Mouse (Mus musculus) ES-CJ7 (cell line): ENCODE results near the gene Sco1.
A peak's percentile ranks its signal among the peaks of the same experiment; 100 is the strongest.
"Not testable (repeated sequence)": the region's sequence is repeated elsewhere in the genome, so short reads cannot be mapped to it uniquely, and the experiment has no call there.

Source experiments
- DNase-seq: peaks from one replicate; pipeline ENCODE4 v3.0.0; 2011; ENCODE audit warnings: low read depth, low spot score

Gene Sco1

GRCm38 (mm10) chr11:67085489-67085888, 33.0 kb downstream of the Sco1 start:
- peak; percentile 87 for DNase-seq

DNA sequence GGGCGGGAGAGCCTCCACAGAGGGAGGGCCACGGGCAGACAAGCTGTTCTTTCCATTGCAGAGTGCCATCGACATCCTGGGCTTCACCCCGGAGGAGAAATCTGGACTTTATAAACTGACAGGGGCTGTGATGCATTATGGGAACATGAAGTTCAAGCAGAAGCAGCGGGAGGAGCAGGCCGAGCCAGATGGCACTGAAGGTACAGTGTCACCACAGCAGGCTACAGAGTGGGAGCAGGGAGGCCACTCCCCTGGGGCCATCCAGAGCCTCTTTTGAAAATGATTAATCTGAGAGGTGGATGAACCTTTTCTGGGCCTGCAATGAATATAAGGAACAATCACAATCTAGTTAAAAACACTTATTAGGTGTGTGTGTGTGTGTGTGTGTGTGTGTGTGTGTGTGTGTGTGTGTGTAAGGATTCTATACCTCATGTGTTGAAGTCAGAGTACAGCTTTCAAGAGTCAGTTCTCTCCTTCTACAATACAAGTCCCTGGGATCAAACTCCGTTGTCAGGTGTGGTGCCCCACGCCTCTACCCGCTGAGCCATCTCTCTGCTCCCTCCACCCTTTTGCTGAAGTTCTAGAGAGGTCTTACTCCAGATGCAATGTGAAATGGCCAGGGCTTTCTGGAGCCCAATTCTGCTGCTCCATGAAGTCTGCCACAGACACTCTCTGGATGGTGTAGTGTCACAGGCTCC, 34.1 kb downstream of the Sco1 start:
- DNase-seq: no peak

DNA sequence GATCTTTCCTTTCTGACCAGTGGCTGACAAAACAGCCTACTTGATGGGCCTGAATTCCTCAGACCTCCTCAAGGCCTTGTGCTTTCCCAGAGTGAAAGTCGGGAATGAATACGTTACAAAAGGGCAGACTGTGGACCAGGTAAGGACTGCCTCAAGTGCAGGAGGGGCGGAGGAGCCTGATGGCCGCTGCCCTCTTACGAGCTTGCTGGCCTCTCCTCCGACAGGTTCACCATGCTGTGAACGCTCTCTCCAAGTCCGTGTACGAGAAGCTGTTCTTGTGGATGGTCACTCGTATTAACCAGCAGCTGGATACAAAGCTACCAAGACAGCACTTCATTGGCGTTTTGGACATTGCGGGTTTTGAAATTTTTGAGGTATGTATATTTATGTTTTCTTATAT, 34.8 kb downstream of the Sco1 start:
- DNase-seq: no peak

DNA sequence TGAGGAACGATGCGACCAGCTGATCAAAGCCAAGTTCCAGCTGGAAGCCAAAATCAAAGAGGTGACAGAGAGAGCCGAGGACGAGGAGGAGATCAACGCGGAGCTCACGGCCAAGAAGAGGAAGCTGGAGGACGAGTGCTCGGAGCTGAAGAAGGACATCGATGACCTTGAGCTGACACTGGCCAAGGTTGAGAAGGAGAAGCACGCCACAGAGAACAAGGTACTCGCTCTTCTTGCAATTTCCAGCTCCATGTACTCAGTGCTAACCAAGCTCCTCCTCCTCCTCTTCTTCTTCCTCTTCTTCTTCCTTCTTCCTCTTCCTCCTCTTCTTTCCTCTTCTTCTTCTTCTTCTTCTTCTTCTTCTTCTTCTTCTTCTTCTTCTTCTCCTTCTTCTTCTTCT, 39.9 kb downstream of the Sco1 start:
- DNase-seq: not testable (repeated sequence)

DNA sequence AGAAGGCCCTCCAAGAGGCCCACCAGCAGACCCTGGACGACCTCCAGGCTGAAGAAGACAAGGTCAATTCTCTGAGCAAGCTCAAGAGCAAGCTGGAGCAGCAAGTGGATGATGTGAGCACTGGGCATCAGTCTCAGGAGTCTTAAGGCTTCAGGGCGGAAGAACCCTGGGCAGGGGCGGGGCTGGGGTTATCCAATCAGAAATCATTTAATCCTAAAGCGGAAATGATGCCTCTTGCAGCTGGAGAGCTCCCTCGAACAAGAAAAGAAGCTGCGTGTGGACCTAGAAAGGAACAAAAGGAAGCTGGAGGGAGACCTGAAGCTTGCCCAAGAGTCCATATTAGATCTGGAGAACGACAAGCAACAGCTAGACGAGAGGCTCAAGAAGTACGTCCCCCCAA, 40.7 kb downstream of the Sco1 start:
- no peak for DNase-seq

DNA sequence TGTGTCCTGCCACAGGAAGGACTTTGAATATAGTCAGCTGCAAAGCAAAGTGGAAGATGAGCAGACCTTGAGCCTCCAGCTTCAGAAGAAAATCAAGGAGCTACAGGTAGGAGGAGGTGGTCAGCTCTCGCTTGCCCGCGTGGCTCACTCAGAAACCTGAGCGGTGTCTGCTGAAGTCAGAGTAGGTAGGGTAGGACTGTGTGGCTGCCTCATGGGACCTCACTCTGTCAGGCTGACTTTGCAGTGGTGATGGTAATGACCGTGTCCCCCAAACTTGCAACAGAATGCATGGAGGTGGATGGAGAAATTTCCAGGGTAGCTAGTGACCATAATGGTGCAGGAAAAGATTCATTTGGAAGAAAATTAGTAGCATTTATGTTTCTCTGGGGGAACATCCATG, 41.2 kb downstream of the Sco1 start:
- DNase-seq: no peak

DNA sequence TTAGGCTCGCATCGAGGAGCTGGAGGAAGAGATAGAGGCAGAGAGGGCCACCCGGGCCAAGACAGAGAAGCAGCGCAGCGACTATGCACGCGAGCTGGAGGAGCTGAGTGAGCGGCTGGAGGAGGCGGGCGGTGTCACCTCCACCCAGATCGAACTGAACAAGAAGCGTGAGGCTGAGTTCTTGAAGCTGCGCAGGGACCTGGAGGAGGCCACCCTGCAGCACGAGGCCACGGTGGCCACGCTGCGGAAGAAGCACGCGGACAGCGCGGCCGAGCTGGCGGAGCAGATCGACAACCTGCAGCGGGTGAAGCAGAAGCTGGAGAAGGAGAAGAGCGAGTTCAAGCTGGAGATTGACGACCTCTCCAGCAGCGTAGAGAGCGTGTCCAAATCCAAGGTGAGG, 42.0 kb downstream of the Sco1 start:
- DNase-seq: no peak

- no peak for DNase-seq
These were observed 45.2 kb downstream of the Sco1 start for GRCm38 (mm10) chr11:67097709-67098108.

DNA sequence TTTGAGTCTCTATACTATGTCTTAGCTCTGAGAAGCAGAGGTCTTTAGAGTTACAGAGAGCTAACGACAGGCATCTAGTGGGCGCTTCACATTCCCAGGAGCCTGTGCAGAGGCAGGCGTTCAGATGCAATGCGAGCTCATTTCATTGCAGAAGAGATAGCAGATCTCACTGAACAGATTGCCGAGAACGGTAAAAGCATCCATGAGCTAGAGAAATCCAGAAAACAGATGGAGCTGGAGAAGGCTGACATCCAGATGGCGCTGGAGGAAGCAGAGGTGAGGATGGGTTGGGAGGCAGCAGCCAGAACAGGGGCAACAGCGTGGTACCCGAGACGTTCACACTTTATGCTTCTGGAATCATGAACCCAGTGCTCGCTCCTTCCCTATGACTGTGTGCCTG, 46.0 kb downstream of the Sco1 start:
- no peak for DNase-seq

DNA sequence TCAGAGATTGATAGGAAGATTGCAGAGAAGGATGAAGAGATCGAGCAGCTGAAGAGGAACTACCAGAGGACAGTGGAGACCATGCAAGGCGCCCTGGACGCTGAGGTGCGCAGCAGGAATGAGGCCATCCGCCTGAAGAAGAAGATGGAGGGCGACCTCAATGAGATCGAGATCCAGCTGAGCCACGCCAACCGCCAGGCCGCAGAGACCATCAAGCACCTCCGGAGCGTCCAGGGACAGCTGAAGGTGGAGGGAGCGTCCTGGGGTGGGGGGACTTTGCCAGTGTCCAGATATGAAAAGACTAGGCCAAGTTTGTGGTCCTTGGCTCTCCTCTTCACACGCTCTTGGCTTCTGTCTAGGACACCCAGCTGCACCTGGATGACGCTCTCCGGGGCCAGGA, 46.8 kb downstream of the Sco1 start:
- no peak for DNase-seq

- DNase-seq: peak; percentile 79
These were observed 47.7 kb downstream of the Sco1 start for GRCm38 (mm10) chr11:67100169-67100568.

GRCm38 (mm10) chr11:67101713-67102112, 49.2 kb downstream of the Sco1 start:
- peak; percentile 49 for DNase-seq

DNA sequence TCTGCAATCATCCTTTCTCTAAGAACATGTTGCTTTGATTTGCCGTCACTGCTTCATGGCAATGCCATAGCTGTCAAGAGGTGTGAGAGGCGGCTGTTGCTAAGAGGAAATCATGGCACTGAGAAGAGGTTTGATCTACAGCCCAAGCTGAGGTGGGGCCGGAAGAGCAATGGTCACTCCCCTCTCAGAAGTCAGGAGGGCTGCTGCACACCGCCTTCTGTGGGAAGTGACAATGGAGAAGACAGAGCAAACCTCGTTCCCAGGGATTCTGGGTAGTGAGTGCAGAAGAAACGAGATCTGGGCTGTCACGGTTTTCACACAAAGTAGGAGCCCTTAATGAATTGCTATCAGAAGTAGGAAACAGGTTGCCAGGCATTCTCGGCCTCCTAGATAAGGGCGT, 50.8 kb downstream of the Sco1 start:
- DNase-seq: no peak

GRCm38 (mm10) chr11:67104242-67104641, 51.8 kb downstream of the Sco1 start:
- DNase-seq: no peak

DNA sequence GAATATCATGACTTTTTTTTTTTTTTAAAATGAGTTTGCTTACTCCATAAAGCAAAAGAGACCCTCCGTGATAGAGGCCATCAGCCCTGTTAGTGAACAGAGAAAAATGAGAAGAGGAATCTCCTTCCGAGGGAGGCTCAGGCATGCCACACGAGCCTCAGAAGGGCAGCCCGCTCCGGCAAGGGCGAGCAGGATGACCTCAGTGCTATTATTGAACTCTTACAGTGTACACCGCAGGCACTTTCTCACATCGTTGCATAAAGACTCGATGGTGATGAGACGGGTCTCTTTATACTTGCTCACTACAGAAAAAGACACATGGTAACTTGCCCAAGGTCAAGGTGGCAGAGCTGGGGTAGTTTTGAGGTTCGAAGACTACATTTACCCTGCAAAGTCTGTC, 52.2 kb downstream of the Sco1 start:
- no peak for DNase-seq

DNA sequence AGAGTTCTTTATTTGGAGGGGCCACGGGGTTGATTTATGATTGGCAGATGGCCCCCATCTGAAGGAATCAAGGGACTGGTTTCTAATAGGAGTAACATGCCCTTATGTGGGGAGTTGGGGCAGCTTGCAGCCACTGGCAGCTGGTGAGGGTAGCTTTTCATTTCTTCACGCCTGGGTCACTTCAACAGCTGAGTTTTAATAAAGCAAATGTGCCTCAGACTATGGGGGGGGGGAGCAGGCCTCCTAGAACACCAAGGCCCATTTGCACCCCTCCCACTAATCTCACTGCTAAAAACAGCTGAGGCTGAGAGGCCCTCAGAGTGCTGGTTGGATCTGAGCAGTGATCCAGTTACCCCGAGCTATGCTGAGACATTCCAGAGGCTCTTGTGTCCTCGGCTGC, 53.2 kb downstream of the Sco1 start:
- DNase-seq: no peak

DNA sequence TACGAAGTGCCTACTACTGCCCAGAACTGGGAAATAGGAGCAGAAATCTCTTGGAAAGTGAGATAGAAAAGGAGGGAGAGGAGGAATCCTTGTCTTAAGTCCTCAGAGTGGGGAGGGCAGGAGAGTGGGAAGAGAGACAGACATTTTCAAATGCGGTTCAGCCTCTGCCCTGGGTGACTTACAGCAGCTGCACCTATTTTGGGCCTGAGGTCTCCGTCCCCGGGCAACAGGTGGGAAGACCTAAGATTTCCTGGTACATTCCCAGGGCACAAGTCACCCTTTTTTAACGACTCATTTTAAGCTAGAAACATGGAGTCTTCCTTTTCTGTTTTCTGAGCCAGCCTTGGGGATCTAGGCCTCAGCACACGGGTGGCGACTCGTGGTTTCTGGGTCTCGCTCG, 54.5 kb downstream of the Sco1 start:
- no peak for DNase-seq

DNA sequence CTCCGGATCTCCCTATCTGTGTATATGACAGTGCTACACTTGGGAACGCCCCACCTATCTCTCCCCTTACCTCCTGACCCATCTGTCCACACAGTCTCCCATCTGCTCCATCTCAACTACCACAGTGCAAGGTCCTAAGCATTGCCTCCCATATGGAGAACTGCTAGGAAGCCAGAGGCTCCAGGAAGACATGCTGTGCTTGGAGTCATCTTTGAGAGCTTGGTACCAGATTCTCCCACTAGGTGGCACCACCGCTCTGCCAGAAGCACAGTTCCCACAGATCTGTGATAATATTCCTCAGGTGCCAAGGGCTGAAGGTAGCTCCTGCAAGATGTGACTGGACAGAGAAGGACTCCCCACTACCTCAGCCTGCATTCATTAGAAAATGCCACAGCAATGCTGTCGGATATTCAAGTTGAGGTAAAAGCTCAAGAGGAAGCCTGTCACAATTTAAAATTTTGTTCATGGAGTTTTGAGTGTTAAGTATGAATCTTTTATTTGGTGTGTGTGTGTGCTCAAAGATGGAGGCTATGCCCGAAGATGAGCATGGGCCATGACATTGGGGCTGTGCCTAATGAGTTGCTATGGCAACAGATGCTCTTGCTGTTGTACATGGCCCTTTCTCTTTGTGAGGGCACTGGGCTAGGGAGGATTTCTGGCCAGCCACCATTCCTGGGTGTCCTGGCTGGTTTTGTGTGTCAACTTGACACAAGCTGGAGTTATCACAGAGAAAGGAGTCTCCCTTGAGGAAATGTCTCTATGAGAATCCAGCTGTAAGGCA, 57.9 kb downstream of the Sco1 start:
- peak; percentile 80 for DNase-seq

DNA sequence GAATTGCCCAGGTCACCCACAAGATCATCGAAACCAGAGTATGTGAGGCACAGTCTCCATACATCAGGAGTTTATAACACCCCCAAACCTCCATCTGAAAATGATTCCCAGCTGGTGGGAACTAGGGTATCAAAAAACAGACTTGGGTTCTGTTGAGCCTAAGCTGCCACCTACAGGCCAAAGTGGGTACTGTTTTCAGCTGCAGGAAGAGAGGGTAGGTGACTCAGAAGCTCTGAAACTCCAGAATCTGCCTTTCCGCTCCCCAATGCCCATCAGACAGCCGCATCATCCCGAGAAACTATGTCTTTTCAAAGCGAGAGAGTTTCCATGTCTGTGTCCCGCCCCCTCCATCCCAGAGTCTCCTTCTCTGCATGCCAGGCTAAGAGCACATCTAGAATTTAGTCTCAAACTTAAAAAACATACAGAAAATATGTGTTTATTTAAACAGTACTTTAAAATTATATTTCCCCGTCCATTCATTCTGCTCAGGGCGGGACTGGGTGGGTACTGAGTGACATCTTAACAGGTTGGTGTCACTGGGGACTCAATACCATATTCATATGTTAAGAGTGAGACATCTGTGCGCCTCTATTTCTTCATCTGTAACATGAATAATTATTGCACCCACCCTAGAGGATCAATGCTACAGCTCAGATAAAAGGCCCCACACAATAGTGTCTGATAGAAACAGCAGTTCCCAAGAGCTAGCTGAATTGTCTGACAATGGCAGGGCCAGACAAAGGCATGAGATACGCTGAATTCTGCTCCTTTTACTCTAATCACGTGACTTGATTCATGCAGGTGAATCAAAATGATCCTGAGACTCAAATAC, 59.8 kb downstream of the Sco1 start:
- peak; percentile 87 for DNase-seq

DNA sequence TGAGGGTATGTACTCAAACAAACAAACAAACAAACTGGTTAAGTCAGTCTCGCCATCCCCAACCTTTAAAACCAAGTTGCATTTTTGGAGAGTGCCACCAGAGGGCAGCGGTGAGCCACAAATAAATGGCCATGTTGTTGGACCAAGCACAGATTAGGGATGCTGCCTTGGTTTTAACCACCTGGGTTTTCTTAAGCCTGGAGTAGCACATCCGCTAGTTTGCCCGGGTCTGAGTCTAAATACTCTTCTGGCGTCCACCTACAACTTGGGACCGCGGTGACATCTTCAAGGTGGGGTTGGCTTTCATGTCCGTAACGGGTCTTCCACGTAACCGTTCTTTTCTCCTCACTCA, 60.4 kb downstream of the Sco1 start:
- peak; percentile 80 for DNase-seq

- no peak for DNase-seq
These were observed 60.9 kb downstream of the Sco1 start for GRCm38 (mm10) chr11:67113381-67113780.

DNA sequence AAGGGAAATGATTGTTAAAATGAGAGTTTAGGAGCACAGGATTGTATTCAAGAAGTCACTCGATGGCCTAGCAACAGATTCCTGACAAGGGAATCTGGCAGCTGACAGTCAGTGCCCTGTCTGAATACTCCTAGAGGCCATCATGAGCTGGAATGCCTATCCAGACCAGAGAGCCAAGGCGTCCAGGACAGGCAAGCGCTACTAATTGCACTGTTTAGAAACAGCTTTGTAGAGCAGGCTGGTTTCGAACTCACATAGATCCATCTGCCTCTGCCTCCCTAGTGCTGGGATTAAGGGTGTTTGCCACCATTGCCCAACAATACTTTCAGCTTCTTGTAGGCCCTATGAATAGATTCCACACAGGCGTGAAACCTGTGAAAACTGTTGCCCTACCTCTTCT, 61.8 kb downstream of the Sco1 start:
- no peak for DNase-seq

DNA sequence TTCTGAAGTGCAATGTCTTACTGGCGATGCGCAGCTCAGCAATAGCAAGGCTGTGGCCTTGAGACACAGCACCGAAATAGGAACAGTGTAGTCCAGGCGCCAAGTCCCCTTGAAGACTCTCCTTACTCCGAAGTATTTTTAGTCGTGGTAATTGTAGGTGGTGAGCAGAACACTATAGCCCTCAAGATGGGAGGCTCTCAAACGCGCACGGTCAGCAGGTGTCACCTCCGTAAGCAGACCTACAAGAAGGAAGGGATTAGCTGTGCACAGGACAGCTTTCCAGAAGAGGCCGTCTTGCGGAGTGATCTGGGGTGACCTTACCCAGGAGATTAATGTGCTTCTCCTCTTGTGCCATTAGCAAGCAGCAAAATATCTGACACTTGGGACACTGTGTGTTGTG, 62.4 kb downstream of the Sco1 start:
- DNase-seq: no peak
